Mouse (Mus musculus) forebrain, embryonic 14.5 days (tissue): ENCODE measurements around the gene Negr1. TPM values are rescaled to one million over a fixed set of nuclear protein-coding genes. Genes with fewer than 3 reads are reported as not detected.
A peak's percentile ranks its signal among the peaks of the same experiment; 100 is the strongest.

ENCODE experiments used
- ATAC-seq: fragments of 200-750 bp; cut with Nextera tagmentation; 2 replicates; pipeline ENCODE4 v1.8.0; 2017; ENCODE audit warnings: mild to moderate bottlenecking, moderate library complexity
- DNase-seq: peaks from one replicate; pipeline ENCODE4 v3.0.0-alpha.2; 2015; ENCODE audit warnings: low spot score
- H3K27ac ChIP-seq: fragments of 300-500 bp; sonication (generic); 2 replicates; pipeline ENCODE4 v1.5.1; 2014; ENCODE audit warnings: low read depth, mild to moderate bottlenecking, control low read depth, low read length, moderate library complexity
- H3K27me3 ChIP-seq: fragments of 300-500 bp; sonication (generic); replicated peaks from 2 replicates; pipeline ENCODE4 v1.6.1; 2014; ENCODE audit warnings: low read length, control low read depth, mixed read lengths; ENCODE audit not compliant: control insufficient read depth, insufficient read depth
- H3K36me3 ChIP-seq: fragments of 300-500 bp; sonication (generic); 2 replicates; pipeline ENCODE4 v1.6.1; 2014; ENCODE audit warnings: low read length, control low read depth; ENCODE audit not compliant: control insufficient read depth, insufficient read depth
- H3K4me1 ChIP-seq: fragments of 300-500 bp; sonication (generic); 2 replicates; pipeline ENCODE4 v1.6.1; 2014; ENCODE audit warnings: antibody characterized with exemption, low read length, control low read depth; ENCODE audit not compliant: control insufficient read depth, insufficient read depth
- H3K4me2 ChIP-seq: fragments of 300-500 bp; sonication (generic); 2 replicates; pipeline ENCODE4 v1.6.1; 2014; ENCODE audit warnings: mild to moderate bottlenecking, control low read depth, low read length
- H3K4me3 ChIP-seq: fragments of 300-500 bp; sonication (generic); 2 replicates; pipeline ENCODE4 v1.5.1; 2014; ENCODE audit warnings: low read depth, low read length, control low read depth
- H3K9ac ChIP-seq: fragments of 300-500 bp; sonication (generic); 2 replicates; pipeline ENCODE4 v1.6.1; 2014; ENCODE audit warnings: mild to moderate bottlenecking, low read length, control low read depth, moderate library complexity
- H3K9me3 ChIP-seq: fragments of 300-500 bp; sonication (generic); replicated peaks from 2 replicates; pipeline ENCODE4 v1.6.1; 2016; ENCODE audit warnings: low read length, control low read depth, mixed read lengths; ENCODE audit not compliant: control insufficient read depth
- WGBS: fragments of 180-500 bp; shearing (Covaris S2); extraction: QIAGEN DNeasy Blood & Tissue Kit; methylation state at CpG from one replicate; pipeline ENCODE4 v1.1.7; 2014; 5-methylcytosine and 5-hydroxymethylcytosine counted together
- polyA plus RNA-seq: library from polyadenylated mRNA; unstranded; fragments of >200 nt; fragmentation: Nextera tagmentation; extraction: Ambion mirVana; gene quantifications from 2 replicates; pipeline ENCODE4 v1.2.1, GENCODE M21; 2014

The Negr1 gene
- polyA plus RNA-seq, 1 experiment from 2014 or later: 28.3 TPM

- no peaks in the 10 kb centered on the region for H3K27me3 ChIP-seq
- no peak overlapping the region for H3K27ac ChIP-seq
- H3K4me2 ChIP-seq: no peak overlapping the region
- DNase-seq (peak; percentile 27), ATAC-seq (no peak)
- no peak overlapping the region for H3K4me3 ChIP-seq
- H3K9ac ChIP-seq: no peak overlapping the region
- H3K4me1 ChIP-seq: no peaks in the 10 kb centered on the region
- no peaks in the 10 kb centered on the region for H3K36me3 ChIP-seq
- WGBS: 56% methylated on average over 3 of the region's 3 CpGs
- no peaks in the 10 kb centered on the region for H3K9me3 ChIP-seq
Observed at GRCm38 (mm10) chr3:156851921-156852320, 290.3 kb downstream of the Negr1 start.

GRCm38 (mm10) chr3:156870239-156870921 is 308.8 kb downstream of the Negr1 start:
- Histone ChIP-seq H3K27me3 (no peaks in the 10 kb centered on the region), H3K9me3 (no peaks in the 10 kb centered on the region), H3K9ac (no peak overlapping the region), H3K4me3 (no peak overlapping the region), H3K4me1 (peaks cover 10% of the 10 kb centered on the region; the same call in 1 of the 2 replicates), H3K36me3 (no peaks in the 10 kb centered on the region), H3K4me2 (no peak overlapping the region), H3K27ac (peak overlapping the region; percentile 36; the same call in 1 of the 2 replicates)
- DNase-seq (no peak), ATAC-seq (peak; percentile 54; the same call in 1 of the 2 replicates)
- 32% methylated on average over 3 of the region's 3 CpGs for WGBS

GRCm38 (mm10) chr3:156870922-156871257 is 309.3 kb downstream of the Negr1 start:
- DNase-seq (peak; percentile 70), ATAC-seq (peak; percentile 69)
- H3K9me3 ChIP-seq: no peaks in the 10 kb centered on the region
- peak overlapping the region; percentile 58 for H3K27ac ChIP-seq
- no peaks in the 10 kb centered on the region for H3K36me3 ChIP-seq
- no peak overlapping the region for H3K4me3 ChIP-seq
- no peak overlapping the region for H3K9ac ChIP-seq
- no peaks in the 10 kb centered on the region for H3K27me3 ChIP-seq
- H3K4me2 ChIP-seq: no peak overlapping the region
- WGBS: 9% methylated on average over 2 of the region's 2 CpGs
- peaks cover 10% of the 10 kb centered on the region; the same call in 1 of the 2 replicates for H3K4me1 ChIP-seq

- 82% methylated on average over 6 of the region's 6 CpGs for WGBS
- DNase-seq (no peak), ATAC-seq (no peak)
- H3K36me3 ChIP-seq: no peaks in the 10 kb centered on the region
- no peak overlapping the region for H3K27ac ChIP-seq
- H3K4me3 ChIP-seq: no peak overlapping the region
- no peaks in the 10 kb centered on the region for H3K27me3 ChIP-seq
- peaks cover 10% of the 10 kb centered on the region; the same call in 1 of the 2 replicates for H3K4me1 ChIP-seq
- H3K4me2 ChIP-seq: no peak overlapping the region
- no peak overlapping the region for H3K9ac ChIP-seq
- no peaks in the 10 kb centered on the region for H3K9me3 ChIP-seq
Observed at GRCm38 (mm10) chr3:156871641-156872196, 310.1 kb downstream of the Negr1 start.

DNA sequence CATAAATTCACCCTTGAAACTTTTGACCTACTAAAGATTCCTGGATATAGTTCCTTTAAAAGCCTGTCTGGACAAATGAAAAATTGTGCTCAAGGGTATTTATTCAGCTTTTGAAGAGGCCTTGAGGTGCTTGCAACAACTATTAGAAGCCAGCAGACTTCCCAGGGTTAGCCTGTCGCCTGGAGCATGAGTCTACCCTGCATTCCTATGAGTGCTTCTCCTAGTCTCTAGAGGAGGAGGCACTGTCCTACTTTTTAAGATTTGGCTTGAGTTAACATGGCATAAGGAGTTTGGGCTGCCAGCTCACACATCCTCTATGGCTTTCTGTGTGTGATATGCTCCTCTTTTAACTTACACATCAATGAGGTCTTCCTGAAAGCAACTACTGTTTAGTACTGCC is 315.0 kb downstream of the Negr1 start:
- no peak overlapping the region for H3K4me3 ChIP-seq
- DNase-seq (no peak), ATAC-seq (no peak)
- 84% methylated on average over 1 of the region's 1 CpGs for WGBS
- no peak overlapping the region for H3K27ac ChIP-seq
- H3K27me3 ChIP-seq: no peaks in the 10 kb centered on the region
- H3K9me3 ChIP-seq: no peaks in the 10 kb centered on the region
- no peak overlapping the region for H3K4me2 ChIP-seq
- no peaks in the 10 kb centered on the region for H3K36me3 ChIP-seq
- H3K9ac ChIP-seq: no peak overlapping the region
- no peaks in the 10 kb centered on the region for H3K4me1 ChIP-seq

- ATAC-seq (no peak), DNase-seq (no peak)
- WGBS: 79% methylated on average over 3 of the region's 3 CpGs
- Histone ChIP-seq H3K9me3 (no peaks in the 10 kb centered on the region), H3K4me1 (no peaks in the 10 kb centered on the region), H3K9ac (no peak overlapping the region), H3K27ac (no peak overlapping the region), H3K27me3 (no peaks in the 10 kb centered on the region), H3K36me3 (no peaks in the 10 kb centered on the region), H3K4me3 (no peak overlapping the region), H3K4me2 (no peak overlapping the region)
Observed at GRCm38 (mm10) chr3:156882129-156882528, 320.5 kb downstream of the Negr1 start.

DNA sequence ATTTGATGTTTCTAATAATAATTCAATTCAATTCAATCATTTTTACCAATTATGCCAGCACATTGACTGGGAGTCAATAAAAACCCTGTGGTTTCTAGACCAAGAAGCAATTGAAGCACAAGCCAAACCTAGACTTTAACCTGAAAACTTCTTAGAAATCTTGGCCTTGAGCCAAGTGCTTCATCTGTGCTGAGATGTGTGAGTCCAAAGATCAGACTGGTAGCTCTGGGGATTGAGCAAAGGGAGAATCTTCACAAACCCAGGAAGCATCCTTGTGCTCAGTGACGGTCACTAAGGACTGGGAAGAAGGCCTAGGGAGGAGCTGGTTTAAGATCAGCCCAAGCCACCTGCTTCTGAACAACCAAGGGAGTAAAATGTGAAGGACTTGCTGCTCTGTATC is 322.3 kb downstream of the Negr1 start:
- H3K9ac ChIP-seq: no peak overlapping the region
- H3K4me3 ChIP-seq: no peak overlapping the region
- ATAC-seq: no peak; the same call in 1 of the 2 replicates
- H3K27me3 ChIP-seq: no peaks in the 10 kb centered on the region
- no peak overlapping the region for H3K27ac ChIP-seq
- no peaks in the 10 kb centered on the region for H3K4me1 ChIP-seq
- no peaks in the 10 kb centered on the region for H3K36me3 ChIP-seq
- H3K4me2 ChIP-seq: no peak overlapping the region
- WGBS: 93% methylated on average over 1 of the region's 1 CpGs
- H3K9me3 ChIP-seq: no peaks in the 10 kb centered on the region
- DNase-seq: no peak

GRCm38 (mm10) chr3:156885689-156886088 is 324.1 kb downstream of the Negr1 start:
- no peaks in the 10 kb centered on the region for H3K36me3 ChIP-seq
- H3K9ac ChIP-seq: no peak overlapping the region
- no peaks in the 10 kb centered on the region for H3K27me3 ChIP-seq
- no peak overlapping the region for H3K4me3 ChIP-seq
- H3K4me2 ChIP-seq: no peak overlapping the region
- WGBS: 100% methylated on average over 1 of the region's 1 CpGs
- ATAC-seq: no peak
- H3K9me3 ChIP-seq: no peaks in the 10 kb centered on the region
- no peaks in the 10 kb centered on the region for H3K4me1 ChIP-seq
- no peak overlapping the region for H3K27ac ChIP-seq
- no peak for DNase-seq

DNA sequence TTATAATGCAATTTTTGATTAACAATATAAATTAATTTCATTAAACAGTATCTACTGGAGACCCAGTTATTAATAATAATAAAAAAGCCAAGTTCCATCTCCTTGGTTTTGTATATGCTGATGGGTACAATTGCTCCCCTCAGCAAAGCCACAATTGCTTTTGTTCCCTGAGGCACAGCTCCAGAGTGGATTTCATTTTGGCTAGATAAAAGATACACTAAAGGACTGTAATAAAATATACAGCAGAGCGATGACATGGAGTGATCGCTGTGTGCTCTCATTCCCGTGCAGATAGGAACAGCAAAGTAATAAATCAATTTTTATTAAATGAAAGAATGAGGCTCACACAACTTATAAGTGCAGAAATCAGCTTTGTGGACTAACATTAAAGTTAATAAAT is 325.3 kb downstream of the Negr1 start:
- Histone ChIP-seq H3K27ac (no peak overlapping the region), H3K4me1 (no peaks in the 10 kb centered on the region), H3K9me3 (no peaks in the 10 kb centered on the region), H3K4me3 (no peak overlapping the region), H3K4me2 (no peak overlapping the region), H3K36me3 (no peaks in the 10 kb centered on the region), H3K27me3 (no peaks in the 10 kb centered on the region), H3K9ac (no peak overlapping the region)
- ATAC-seq: no peak
- 91% methylated on average over 3 of the region's 3 CpGs for WGBS
- no peak for DNase-seq
